Mouse (Mus musculus) G1E-ER4 (cell line): ENCODE results near the gene Itgb4. TPM values are rescaled to one million over a fixed set of nuclear protein-coding genes. Genes with fewer than 3 reads are reported as not detected.

Experiments
- GATA1 ChIP-seq: IDR thresholded peaks from one replicate; pipeline ENCODE4 v1.8.0; 2012; ENCODE audit warnings: low read length, inconsistent platforms
- polyA plus RNA-seq: library from polyadenylated mRNA; stranded (reverse); fragments of >175 nt; gene quantifications from 2 replicates; pipeline ENCODE4 v1.2.3, GENCODE M21; 2012

The Itgb4 gene
- polyA plus RNA-seq, 1 experiment = 0.13 TPM

- no peak for TF ChIP-seq GATA1
Measured at GRCm38 (mm10) chr11:116053510-116054229, 79.2 kb downstream of the Itgb4 start.

GRCm38 (mm10) chr11:116055873-116056272 is 81.4 kb downstream of the Itgb4 start:
- no peak for TF ChIP-seq GATA1

- peak; percentile 50 for TF ChIP-seq GATA1
Measured at GRCm38 (mm10) chr11:116057237-116057881, 82.8 kb downstream of the Itgb4 start.

Other genes starting within 250 kb of the Itgb4 start
- 54.3 and 62.3 TPM in 2 replicates for gene Tmem94, start 209.3 kb upstream of the Itgb4 start, polyA plus RNA-seq
- gene Caskin2, start 161.1 kb upstream of the Itgb4 start, polyA plus RNA-seq = 0.68 and 0.82 TPM in 2 replicates
- gene Tsen54, start 160.0 kb upstream of the Itgb4 start, polyA plus RNA-seq = 50.6 and 63.7 TPM in 2 replicates
- gene Llgl2, start 150.7 kb upstream of the Itgb4 start, polyA plus RNA-seq = 23.4 and 41.3 TPM in 2 replicates
- gene Myo15b, start 116.3 kb upstream of the Itgb4 start, polyA plus RNA-seq = 0.41 and 0.46 TPM in 2 replicates
- 9.2 and 13.4 TPM in 2 replicates for gene Smim5, start 74.7 kb upstream of the Itgb4 start, polyA plus RNA-seq
- 0.21 TPM in 1 of 2 replicates, not detected in the other for gene Smim6, start 62.7 kb upstream of the Itgb4 start, polyA plus RNA-seq
- gene Sap30bp, start 41.4 kb upstream of the Itgb4 start, polyA plus RNA-seq = 26.9 and 40.4 TPM in 2 replicates
- gene Recql5, start 41.2 kb upstream of the Itgb4 start, polyA plus RNA-seq = 13.3 and 22.0 TPM in 2 replicates
- 95.4 and 132 TPM in 2 replicates for gene Galk1, start 38.0 kb downstream of the Itgb4 start, polyA plus RNA-seq
- 312 and 429 TPM in 2 replicates for gene H3f3b, start 53.3 kb downstream of the Itgb4 start, polyA plus RNA-seq
- gene Unk, start 55.6 kb downstream of the Itgb4 start, polyA plus RNA-seq = 56.9 and 68.4 TPM in 2 replicates
- gene Unc13d, start 103.3 kb downstream of the Itgb4 start, polyA plus RNA-seq = 170 and 235 TPM in 2 replicates
- gene Wbp2, start 112.3 kb downstream of the Itgb4 start, polyA plus RNA-seq = 591 and 669 TPM in 2 replicates
- not detected in 2 replicates for gene Trim47, start 152.5 kb downstream of the Itgb4 start, polyA plus RNA-seq
- not detected in 2 replicates for gene Trim65, start 156.4 kb downstream of the Itgb4 start, polyA plus RNA-seq
- gene Mrpl38, start 164.2 kb downstream of the Itgb4 start, polyA plus RNA-seq = 152 and 200 TPM in 2 replicates
- 26.9 and 34.1 TPM in 2 replicates for gene Fbf1, start 193.5 kb downstream of the Itgb4 start, polyA plus RNA-seq
- 114 and 122 TPM in 2 replicates for gene Ten1, start 224.1 kb downstream of the Itgb4 start, polyA plus RNA-seq
- gene Acox1, start 224.3 kb downstream of the Itgb4 start, polyA plus RNA-seq = 1.8 and 2.5 TPM in 2 replicates